Mouse (Mus musculus): ENCODE data around the gene Glo1. TPM values are rescaled to one million over a fixed set of nuclear protein-coding genes. Genes with fewer than 3 reads are reported as not detected.

Glo1 gene
- polyA plus RNA-seq, 1 experiment: 80.9 TPM

DNA sequence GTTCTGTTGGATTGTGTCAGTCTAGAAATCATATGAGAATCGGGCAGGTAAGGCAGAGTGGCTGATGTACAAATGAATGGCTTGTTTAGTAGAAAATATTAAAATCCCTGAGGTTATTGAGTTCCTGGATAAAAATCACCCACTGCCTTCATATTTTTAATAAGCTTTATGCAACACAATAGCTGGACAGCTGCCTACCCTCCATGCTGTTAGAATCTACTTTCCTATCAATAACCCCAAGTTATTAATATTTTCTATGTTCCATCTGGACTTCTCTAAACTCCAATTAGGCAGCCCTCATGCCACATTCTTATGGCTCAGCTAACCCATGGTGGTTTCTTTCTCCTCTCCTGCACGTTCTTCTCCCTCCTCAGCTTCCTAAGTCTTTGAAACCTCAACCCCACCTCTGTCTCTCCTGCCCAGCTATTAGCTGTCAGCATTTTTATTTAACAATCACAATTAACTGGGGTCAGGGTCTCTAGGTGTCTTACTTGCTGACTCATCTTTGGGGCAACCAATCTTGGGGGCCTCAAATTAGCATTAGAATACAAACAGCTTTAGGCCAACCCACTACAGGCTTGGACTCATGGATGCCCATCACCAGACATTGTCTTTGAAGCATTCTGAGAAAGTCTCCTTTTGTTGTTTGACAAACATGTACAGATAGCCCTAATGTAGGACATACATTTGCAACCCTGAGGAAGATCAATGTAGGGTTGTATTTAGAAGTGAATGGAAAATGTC, 43.2 kb downstream of the Glo1 start:
- no peak overlapping the region for H3K4me3 ChIP-seq (replicated peaks; ENCODE audit: control insufficient read depth, low read depth, low read length)
- H3K27ac ChIP-seq (ENCODE audit: control insufficient read depth, insufficient read depth, low read depth, low read length, poor library complexity): no peak overlapping the region
- H3K4me1 ChIP-seq (ENCODE audit: control insufficient read depth, insufficient read depth, low read length): no peaks in the 10 kb centered on the region
- 69% methylated on average over 2 of the region's 2 CpGs for WGBS
- TF ChIP-seq POLR2A (IDR thresholded peaks at IDR 0.05; ENCODE audit: borderline replicate concordance, control insufficient read depth, low read depth, low read length) (no peak), CTCF (IDR thresholded peaks at IDR 0.05; ENCODE audit: control insufficient read depth, insufficient read depth, low read length) (no peak)

DNA sequence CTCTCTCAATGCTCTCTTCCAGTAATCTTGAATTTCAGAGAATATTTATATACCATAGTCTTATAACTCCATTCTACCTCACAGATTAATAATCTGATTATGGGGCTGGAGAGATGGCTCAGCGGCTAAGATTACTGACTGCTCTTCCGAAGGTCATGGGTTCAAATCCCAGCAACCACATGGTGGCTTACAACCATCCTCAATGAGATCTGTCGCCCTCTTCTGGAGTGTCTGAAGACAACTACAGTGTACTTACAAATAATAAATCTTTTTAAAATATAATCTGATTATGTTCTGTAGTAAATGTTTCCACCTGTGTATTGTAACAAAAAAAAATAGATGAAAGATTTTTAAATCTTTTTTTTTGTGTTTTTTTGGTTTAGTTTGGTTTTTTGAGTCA, 44.4 kb downstream of the Glo1 start:
- TF ChIP-seq CTCF (IDR thresholded peaks at IDR 0.05; ENCODE audit: control insufficient read depth, insufficient read depth, low read length): no peak
- whole genome bisulfite sequencing: 89% methylated on average over 3 of the region's 3 CpGs
- Histone ChIP-seq H3K4me1 (ENCODE audit: control insufficient read depth, insufficient read depth, low read length) (no peaks in the 10 kb centered on the region), H3K4me3 (replicated peaks; ENCODE audit: control insufficient read depth, low read depth, low read length) (no peak overlapping the region), H3K27ac (ENCODE audit: control insufficient read depth, insufficient read depth, low read depth, low read length, poor library complexity) (no peak overlapping the region)

DNA sequence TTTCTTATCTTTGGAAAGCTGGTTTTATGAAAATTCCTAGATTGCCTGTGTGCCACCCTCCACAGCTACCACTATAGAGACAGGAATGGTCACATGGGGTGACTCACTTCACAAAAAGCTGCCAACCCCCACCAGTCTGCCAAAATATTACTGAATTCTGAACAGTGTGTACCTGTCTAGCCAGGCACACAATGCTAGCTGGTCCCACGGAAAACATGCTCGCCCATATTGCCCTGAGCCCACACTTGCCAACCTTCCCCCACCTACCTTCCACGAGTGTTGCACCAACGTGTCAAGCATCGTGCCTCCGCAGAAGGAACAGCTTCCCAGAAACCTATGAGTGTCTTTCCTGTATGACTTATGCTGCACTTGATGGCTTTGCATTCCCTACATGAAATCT, 45.5 kb downstream of the Glo1 start:
- TF ChIP-seq POLR2A (IDR thresholded peaks at IDR 0.05; ENCODE audit: borderline replicate concordance, control insufficient read depth, low read depth, low read length): no peak
- TF ChIP-seq CTCF (IDR thresholded peaks at IDR 0.05; ENCODE audit: control insufficient read depth, insufficient read depth, low read length): no peak
- H3K27ac ChIP-seq (ENCODE audit: control insufficient read depth, insufficient read depth, low read depth, low read length, poor library complexity): no peak overlapping the region
- WGBS: 83% methylated on average over 6 of the region's 6 CpGs

DNA sequence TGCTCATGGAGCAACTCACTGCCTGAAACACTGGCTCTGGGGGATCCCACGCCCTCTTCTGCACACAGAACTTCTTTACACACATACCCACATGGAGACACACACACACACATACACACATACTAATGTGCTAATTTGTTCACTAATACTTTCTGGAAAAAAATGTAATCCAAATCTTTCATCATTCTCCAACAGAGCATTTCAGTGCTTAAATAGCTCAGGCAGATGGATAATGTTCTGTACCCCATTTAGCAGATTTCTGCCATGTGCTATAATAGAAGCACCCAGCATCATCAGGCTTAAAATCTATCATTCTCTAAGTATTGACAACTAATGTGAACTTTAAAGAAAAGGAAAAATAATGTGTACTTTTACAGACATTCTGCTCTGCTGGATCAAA, 45.9 kb downstream of the Glo1 start:
- Histone ChIP-seq H3K27ac (ENCODE audit: control insufficient read depth, insufficient read depth, low read depth, low read length, poor library complexity) (no peak overlapping the region), H3K4me1 (ENCODE audit: control insufficient read depth, insufficient read depth, low read length) (no peaks in the 10 kb centered on the region), H3K4me3 (replicated peaks; ENCODE audit: control insufficient read depth, low read depth, low read length) (no peak overlapping the region)
- no peak for TF ChIP-seq POLR2A (IDR thresholded peaks at IDR 0.05; ENCODE audit: borderline replicate concordance, control insufficient read depth, low read depth, low read length)
- no peak for TF ChIP-seq CTCF (IDR thresholded peaks at IDR 0.05; ENCODE audit: control insufficient read depth, insufficient read depth, low read length)
- WGBS: 59% methylated on average over 1 of the region's 1 CpGs

More for the DNA sequence above, 45.5 kb downstream of the Glo1 start:
- Histone ChIP-seq H3K4me1 (ENCODE audit: control insufficient read depth, insufficient read depth, low read length) (no peaks in the 10 kb centered on the region), H3K4me3 (replicated peaks; ENCODE audit: control insufficient read depth, low read depth, low read length) (no peak overlapping the region)

DNA sequence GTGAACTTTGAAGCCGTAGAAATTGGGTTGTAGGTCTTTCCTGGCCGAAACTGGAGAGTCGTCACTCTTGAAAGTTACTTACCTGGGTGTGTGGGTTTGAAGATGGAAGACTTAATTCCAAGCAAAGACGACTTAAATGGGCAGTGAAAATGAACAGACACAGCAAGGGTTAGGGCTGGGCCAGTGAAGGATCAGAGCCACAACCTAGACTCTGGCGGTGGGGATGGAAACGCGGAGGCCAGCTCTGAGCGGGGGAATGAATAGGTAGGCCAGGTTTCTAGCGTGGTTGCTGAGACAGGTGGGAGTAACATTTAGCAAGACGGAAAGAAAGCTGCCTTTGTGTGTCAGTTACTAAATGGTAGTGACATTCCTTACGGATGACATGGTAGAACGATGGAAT, 49.7 kb downstream of the Glo1 start:
- H3K4me3 ChIP-seq (replicated peaks; ENCODE audit: control insufficient read depth, low read depth, low read length): peak overlapping the region; percentile 24
- H3K27ac ChIP-seq (ENCODE audit: control insufficient read depth, insufficient read depth, low read depth, low read length, poor library complexity): no peak overlapping the region
- WGBS: 49% methylated on average over 12 of the region's 12 CpGs
- no peak for TF ChIP-seq CTCF (IDR thresholded peaks at IDR 0.05; ENCODE audit: control insufficient read depth, insufficient read depth, low read length)
- no peak for TF ChIP-seq POLR2A (IDR thresholded peaks at IDR 0.05; ENCODE audit: borderline replicate concordance, control insufficient read depth, low read depth, low read length)
- H3K4me1 ChIP-seq (ENCODE audit: control insufficient read depth, insufficient read depth, low read length): peaks cover 2% of the 10 kb centered on the region; the same call in 1 of the 2 replicates

DNA sequence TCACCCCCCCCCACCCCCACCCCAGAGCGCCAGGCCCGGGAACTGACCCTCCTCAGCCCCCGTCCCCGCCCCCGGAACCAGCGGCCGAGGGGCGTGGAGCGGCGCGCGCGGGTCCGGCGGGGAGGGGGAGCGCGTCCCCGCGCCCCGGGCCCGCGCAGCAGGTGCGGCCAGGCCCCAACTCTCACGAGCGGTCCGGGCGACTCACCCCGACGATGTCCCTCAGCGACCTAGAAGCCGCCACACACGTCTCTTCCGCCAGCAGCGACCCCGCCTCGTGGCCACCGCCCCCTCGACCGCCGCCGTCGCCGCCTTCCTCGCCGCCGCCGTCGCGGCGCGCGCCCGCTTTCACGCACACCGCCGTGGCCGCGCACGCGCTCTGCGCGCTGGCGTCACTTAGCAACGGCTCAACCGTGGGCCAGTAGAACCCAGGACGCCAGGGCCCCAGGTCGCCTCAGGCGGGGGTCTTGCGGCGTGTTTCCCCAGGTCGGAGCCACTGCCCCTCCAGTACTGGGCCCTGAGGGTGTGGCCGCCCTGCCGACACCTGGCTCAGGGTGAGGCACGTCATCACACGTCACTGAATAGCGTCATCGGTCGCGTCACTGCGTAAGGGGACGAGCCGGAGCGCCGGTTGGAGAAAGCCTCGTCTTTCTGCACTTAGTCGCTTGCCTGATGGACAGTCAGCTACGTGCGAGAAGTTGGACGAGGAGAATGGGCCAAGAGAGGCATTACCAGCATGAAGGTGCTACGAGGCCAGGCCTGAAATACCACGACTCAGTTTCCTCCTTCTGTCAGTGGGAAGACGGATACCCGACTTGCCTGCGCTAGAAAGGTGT, 50.5 kb downstream of the Glo1 start, which contains the start of gene Btbd9:
TSS of gene Btbd9 (minus strand) at position 548 of the 833 bp plus-strand sequence.
- peak within 1 kb of the TSS; percentile 96 for H3K27ac ChIP-seq (ENCODE audit: control insufficient read depth, insufficient read depth, low read depth, low read length, poor library complexity)
- peak within 1 kb of the TSS; percentile 79 for H3K4me3 ChIP-seq (replicated peaks; ENCODE audit: control insufficient read depth, low read depth, low read length)
- under 1% methylated on average over 80 of the region's 94 CpGs for WGBS
- TF ChIP-seq POLR2A (IDR thresholded peaks at IDR 0.05; ENCODE audit: borderline replicate concordance, control insufficient read depth, low read depth, low read length) (peak; percentile 71; the same call in 1 of the 2 replicates), CTCF (IDR thresholded peaks at IDR 0.05; ENCODE audit: control insufficient read depth, insufficient read depth, low read length) (peak; percentile 5; the same call in 1 of the 2 replicates)
- peaks cover 2% of the 10 kb centered on the region; the same call in 1 of the 2 replicates for H3K4me1 ChIP-seq (ENCODE audit: control insufficient read depth, insufficient read depth, low read length)

DNA sequence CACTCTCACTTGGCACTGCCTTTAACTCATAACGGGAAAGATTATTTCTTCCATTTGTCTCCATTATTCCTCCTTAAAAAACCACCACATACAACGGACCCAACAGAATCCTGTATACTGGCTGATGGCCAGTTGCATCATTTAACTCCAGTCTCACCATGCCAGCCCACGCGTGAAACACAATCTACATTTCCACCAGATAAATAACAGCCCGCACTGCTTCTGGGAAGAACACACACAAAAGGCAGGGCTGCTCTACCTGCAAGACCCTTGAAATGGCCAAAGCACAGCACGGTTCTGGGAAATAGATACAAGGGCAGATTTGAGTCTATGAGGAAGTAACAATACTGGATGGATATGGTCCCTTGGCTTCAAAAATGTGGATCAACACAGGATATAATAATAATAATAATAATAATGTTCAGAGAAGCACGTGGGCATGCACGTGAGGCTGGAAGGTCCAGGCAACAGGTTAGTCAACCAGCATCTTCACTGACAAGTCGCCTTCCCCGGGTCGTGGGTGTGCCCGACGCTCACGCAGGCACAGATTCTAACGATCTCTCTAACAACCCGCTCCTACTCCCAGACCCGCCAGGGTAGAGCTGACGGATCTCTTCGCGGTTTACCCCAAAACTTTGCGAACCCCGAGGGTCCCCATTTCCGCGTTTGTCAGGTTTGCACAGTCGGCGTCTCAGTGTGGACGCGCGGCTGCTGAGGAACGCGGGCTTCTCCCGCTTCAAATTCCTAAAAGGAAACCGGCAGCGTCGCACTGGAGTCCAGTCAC, 51.4 kb downstream of the Glo1 start:
- Histone ChIP-seq H3K4me1 (ENCODE audit: control insufficient read depth, insufficient read depth, low read length) (peaks cover 2% of the 10 kb centered on the region; the same call in 1 of the 2 replicates), H3K27ac (ENCODE audit: control insufficient read depth, insufficient read depth, low read depth, low read length, poor library complexity) (peak overlapping the region; percentile 11; the same call in 1 of the 2 replicates), H3K4me3 (replicated peaks; ENCODE audit: control insufficient read depth, low read depth, low read length) (peak overlapping the region; percentile 79)
- no peak for TF ChIP-seq CTCF (IDR thresholded peaks at IDR 0.05; ENCODE audit: control insufficient read depth, insufficient read depth, low read length)
- TF ChIP-seq POLR2A (IDR thresholded peaks at IDR 0.05; ENCODE audit: borderline replicate concordance, control insufficient read depth, low read depth, low read length): no peak
- 2% methylated on average over 35 of the region's 35 CpGs for WGBS

DNA sequence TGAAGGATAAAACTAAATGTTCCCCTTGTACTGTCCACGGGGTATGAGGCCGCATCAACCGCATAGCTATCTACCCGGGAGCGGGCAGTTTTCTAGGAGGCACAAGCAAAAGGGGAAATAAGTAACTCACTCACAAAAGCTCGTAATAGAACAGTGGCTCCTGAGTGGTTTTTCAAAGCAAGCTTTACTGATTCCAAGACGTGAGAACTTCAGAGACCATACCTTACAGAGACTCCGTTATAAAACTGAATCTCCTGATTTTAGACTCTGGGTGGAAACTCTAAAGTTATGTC, 51.9 kb downstream of the Glo1 start:
- 4% methylated on average over 8 of the region's 8 CpGs for WGBS
- Histone ChIP-seq H3K27ac (ENCODE audit: control insufficient read depth, insufficient read depth, low read depth, low read length, poor library complexity) (0 out of 2 replicates have a peak overlapping the region, but pooled peaks have one; percentile 28), H3K4me3 (replicated peaks; ENCODE audit: control insufficient read depth, low read depth, low read length) (no peak overlapping the region), H3K4me1 (ENCODE audit: control insufficient read depth, insufficient read depth, low read length) (peaks cover 2% of the 10 kb centered on the region; the same call in 1 of the 2 replicates)
- TF ChIP-seq POLR2A (IDR thresholded peaks at IDR 0.05; ENCODE audit: borderline replicate concordance, control insufficient read depth, low read depth, low read length) (no peak), CTCF (IDR thresholded peaks at IDR 0.05; ENCODE audit: control insufficient read depth, insufficient read depth, low read length) (no peak)

All from bone marrow, adult 2 months (tissue).